9 mouse cellular contexts compared by ENCODE assay signal in genomic region chr3:40988722-40989121, GRCm38 (mm10). TPM values are rescaled to one million over a fixed set of nuclear protein-coding genes. Genes with fewer than 3 reads are reported as not detected.
DNase-seq lines count a peak whose midpoint lies in the region; ATAC-seq and TF ChIP-seq lines count a peak whose summit lies in the region.
"Had no signal": no experiment of that assay in that cellular context is flagged by ENCODE, and none has a peak within 500 bp of the region (broad histone marks: within the 10 kb centered on the region; RNA-seq: fewer than 3 reads in every experiment).

No protein-coding gene starts in this region.

- no peak overlapping the region for H3K9ac ChIP-seq in hindbrain, postnatal 0 days (replicated peaks; ENCODE audit: low read length)
- no peak overlapping the region for H3K9ac ChIP-seq in kidney, embryonic 14.5 days (ENCODE audit: low read depth, low read length)
- H3K9ac ChIP-seq: liver, embryonic 15.5 days had no signal

- no peak overlapping the region for H3K27ac ChIP-seq in hindbrain, postnatal 0 days
- no peak overlapping the region for H3K27ac ChIP-seq in hindbrain, embryonic 10.5 days
- no peak overlapping the region for H3K27ac ChIP-seq in kidney, embryonic 14.5 days (ENCODE audit: low read depth, low read length)
- H3K27ac ChIP-seq: liver, embryonic 15.5 days had no signal

- no peak for ATAC-seq in hindbrain, postnatal 0 days
- no peak for ATAC-seq in kidney, embryonic 14.5 days (ENCODE audit: low FRiP score, low TSS enrichment)

- no peak overlapping the region for H3K4me3 ChIP-seq in hindbrain, postnatal 0 days (ENCODE audit: low read length)
- H3K4me3 ChIP-seq in hindbrain, embryonic 10.5 days = no peak overlapping the region
- no peak overlapping the region for H3K4me3 ChIP-seq in kidney, embryonic 14.5 days (ENCODE audit: low read length)
- H3K4me3 ChIP-seq: liver, embryonic 15.5 days had no signal

- 78% methylated on average over 2 of the region's 2 CpGs for WGBS in hindbrain, postnatal 0 days
- WGBS in hindbrain, embryonic 10.5 days = 79% methylated on average over 2 of the region's 2 CpGs
- 74% methylated on average over 2 of the region's 2 CpGs for WGBS in kidney, embryonic 14.5 days

- H3K4me2 ChIP-seq in hindbrain, postnatal 0 days (ENCODE audit: low read depth, low read length) = no peak overlapping the region
- H3K4me2 ChIP-seq in kidney, embryonic 14.5 days (replicated peaks; ENCODE audit: low read depth, low read length) = no peak overlapping the region
- H3K4me2 ChIP-seq: liver, embryonic 15.5 days had no signal

- peak; percentile 3 for DNase-seq in hindbrain, postnatal 0 days (ENCODE audit: low spot score)
- DNase-seq in hindbrain, embryonic 10.5 days (ENCODE audit: low spot score) = no peak
- DNase-seq in 3T3-L1 (ENCODE audit: low read depth, low spot score) = peak; percentile 49
- DNase-seq in B cell, adult 2 months = peak; percentile 7 to 18
- peak; percentile 26 for DNase-seq in fibroblast of lung, adult 2 months (ENCODE audit: low read depth)
- DNase-seq in urinary bladder, adult 2 months (ENCODE audit: low spot score) = no peak
- DNase-seq in gastrocnemius, postnatal 36 days = no peak

- intact Hi-C loops in gastrocnemius, postnatal 36 days (cut with DNase I) = no loop called here

- H3K36me3 ChIP-seq in hindbrain, postnatal 0 days (ENCODE audit: insufficient read depth, low read length) = no peaks in the 10 kb centered on the region
- H3K36me3 ChIP-seq in hindbrain, embryonic 10.5 days = no peaks in the 10 kb centered on the region
- no peaks in the 10 kb centered on the region for H3K36me3 ChIP-seq in kidney, embryonic 14.5 days (ENCODE audit: control insufficient read depth, insufficient read depth, low read length)
- H3K36me3 ChIP-seq: liver, embryonic 15.5 days had no signal

- no peaks in the 10 kb centered on the region for H3K9me3 ChIP-seq in hindbrain, postnatal 0 days (ENCODE audit: low read length)
- no peaks in the 10 kb centered on the region for H3K9me3 ChIP-seq in hindbrain, embryonic 10.5 days
- H3K9me3 ChIP-seq in kidney, embryonic 14.5 days (ENCODE audit: control insufficient read depth, low read length) = no peaks in the 10 kb centered on the region
- H3K9me3 ChIP-seq: liver, embryonic 15.5 days had no signal

- H3K4me1 ChIP-seq in hindbrain, postnatal 0 days (ENCODE audit: insufficient read depth, low read length) = no peaks in the 10 kb centered on the region
- H3K4me1 ChIP-seq in hindbrain, embryonic 10.5 days (replicated peaks) = no peaks in the 10 kb centered on the region
- H3K4me1 ChIP-seq in kidney, embryonic 14.5 days (ENCODE audit: control insufficient read depth, insufficient read depth, low read length) = no peaks in the 10 kb centered on the region
- H3K4me1 ChIP-seq: liver, embryonic 15.5 days had no signal

- H3K27me3 ChIP-seq in hindbrain, postnatal 0 days (ENCODE audit: insufficient read depth, low read length) = no peaks in the 10 kb centered on the region
- no peaks in the 10 kb centered on the region for H3K27me3 ChIP-seq in hindbrain, embryonic 10.5 days (ENCODE audit: insufficient read depth, poor library complexity, severe bottlenecking)
- no peaks in the 10 kb centered on the region for H3K27me3 ChIP-seq in kidney, embryonic 14.5 days (ENCODE audit: control insufficient read depth, insufficient read depth, low read length)
- H3K27me3 ChIP-seq: liver, embryonic 15.5 days had no signal

- TF ChIP-seq CTCF in hindbrain, postnatal 0 days (IDR thresholded peaks at IDR 0.05; ENCODE audit: low read depth) = peak; percentile 37

RNA-seq across cellular contexts. Expression of gene Larp1b, which starts 39.1 kb away (rescaled TPM):
- total RNA-seq in hindbrain, postnatal 0 days (2014; rRNA removed) = 9.1 and 13.4 TPM in 2 replicates
- polyA plus RNA-seq in hindbrain, postnatal 0 days (2015; fragmentation: Nextera tagmentation; extraction: Ambion mirVana) = 4.3 and 5.5 TPM in 2 replicates
- 1.7 and 2.3 TPM in 2 replicates for polyA plus RNA-seq in hindbrain, embryonic 10.5 days (2016; fragmentation: Nextera tagmentation; extraction: Ambion mirVana)
- 25.2 and 25.7 TPM in 2 replicates for polyA plus RNA-seq in urinary bladder, adult 2 months (2012; rRNA removed)
- 6.3 and 7.4 TPM in 2 replicates for polyA plus RNA-seq in kidney, embryonic 14.5 days (2014; fragmentation: Nextera tagmentation; extraction: Ambion mirVana)
- 10 to 100 TPM; 66.4 to 69.0 TPM for total RNA-seq in gastrocnemius, postnatal 36 days (2021)

Comparison
In these comparisons a context has a peak if more than half of its experiments do, and no peak if none do; other contexts are left out.
1. DNase-seq: peak in hindbrain, postnatal 0 days (single experiment), 3T3-L1 (single experiment), B cell, adult 2 months (2 of 2) and fibroblast of lung, adult 2 months (single experiment); none in hindbrain, embryonic 10.5 days (single experiment), urinary bladder, adult 2 months (single experiment) and gastrocnemius, postnatal 36 days (0 of 2).